Mouse (Mus musculus): ENCODE data around the gene Tmem88. TPM values are rescaled to one million over a fixed set of nuclear protein-coding genes. Genes with fewer than 3 reads are reported as not detected.

The Tmem88 gene
- total and polyA plus RNA-seq, 3 experiments = 0.16 to 0.25 TPM; not detected in 1

GRCm38 (mm10) chr11:69400083-69400850 is 2.2 kb upstream of the Tmem88 start:
- Histone ChIP-seq H3K4me2 (ENCODE audit: insufficient read depth, low read depth, poor library complexity, severe bottlenecking) (no peak overlapping the region), H3K4me1 (ENCODE audit: control insufficient read depth in 1 of 2, insufficient read depth in 2 of 2) (peaks cover 5 to 17% of the 10 kb centered on the region in 2 experiments; a peak in 2 of 4 replicates), H3K9ac (ENCODE audit: insufficient read depth, low read depth) (no peak overlapping the region), H3K4me3 (replicated peaks in 1 of 3; ENCODE audit: low read depth in 2 of 3, low read length in 2 of 3, poor library complexity in 1 of 3) (no peak overlapping the region), H3K27ac (ENCODE audit: insufficient read depth, low read depth) (no peak overlapping the region), H3K79me2 (replicated peaks; ENCODE audit: control insufficient read depth, extremely low read depth, insufficient read depth, poor library complexity, severe bottlenecking) (0 out of 2 replicates have a peak, but pooled peaks cover 4% of the 10 kb centered on the region), H3K9me3 (replicated peaks; ENCODE audit: low read length) (no peaks in the 10 kb centered on the region), H3K36me3 (replicated peaks in 1 of 2; ENCODE audit: control insufficient read depth in 1 of 2, insufficient read depth in 1 of 2, low read length in 1 of 2) (peaks cover 56 to 72% of the 10 kb centered on the region in 2 experiments), H3K27me3 (replicated peaks) (no peaks in the 10 kb centered on the region)
- TF ChIP-seq CTCF (conservative IDR thresholded peaks at IDR 0.05 in 1 of 2, IDR thresholded peaks at IDR 0.05 in 1 of 2; ENCODE audit: low read depth in 2 of 2, low read length in 2 of 2) = no peak
- TF ChIP-seq NRF1 (IDR thresholded peaks at IDR 0.05; ENCODE audit: low read depth, low read length) = no peak
- no peak for TF ChIP-seq MAX (IDR thresholded peaks at IDR 0.05; ENCODE audit: low read length)
- no peak for TF ChIP-seq MXI1 (IDR thresholded peaks at IDR 0.05; ENCODE audit: low read depth, low read length)
- dilution Hi-C loops (cut with MboI; ENCODE audit: extremely low pct_ligation_motif_present, extremely low pct_unique_long_range_greater_than_20kb, low sequenced_read_pairs) (no loop called here), in situ Hi-C loops (cut with MboI; ENCODE audit: low pct_ligation_motif_present, low pct_unique_long_range_greater_than_20kb, low sequenced_read_pairs) (loop anchor here (10.0 kb wide), 1 partner anchor 125 kb away; no protein-coding TSS in a partner anchor)
- DNase-seq (ENCODE audit: extremely low read depth) = no peak

GRCm38 (mm10) chr11:69399201-69400082 is 1.4 kb upstream of the Tmem88 start:
- H3K79me2 ChIP-seq (replicated peaks; ENCODE audit: control insufficient read depth, extremely low read depth, insufficient read depth, poor library complexity, severe bottlenecking) = peaks cover 10% of the 10 kb centered on the region; the same call in 1 of the 2 replicates
- TF ChIP-seq KAT2A (IDR thresholded peaks at IDR 0.05; ENCODE audit: insufficient replicate concordance, low read length) (no peak), SIN3A (IDR thresholded peaks at IDR 0.05; ENCODE audit: low read length) (no peak), MAFK (IDR thresholded peaks at IDR 0.05; ENCODE audit: insufficient replicate concordance, low read length) (no peak), USF2 (conservative IDR thresholded peaks at IDR 0.05; ENCODE audit: low read depth, low read length) (no peak), ZKSCAN1 (IDR thresholded peaks at IDR 0.05; ENCODE audit: borderline replicate concordance, low read depth, low read length) (no peak), MAZ (IDR thresholded peaks at IDR 0.05; ENCODE audit: low read depth, low read length) (no peak), POLR2AphosphoS2 (IDR thresholded peaks at IDR 0.05; ENCODE audit: low read depth, low read length) (no peak), POLR2A (IDR thresholded peaks at IDR 0.05; ENCODE audit: low read depth, low read length) (no peak), RCOR1 (conservative IDR thresholded peaks at IDR 0.05; ENCODE audit: low read depth, low read length) (no peak), USF1 (IDR thresholded peaks at IDR 0.05; ENCODE audit: low read depth, low read length) (no peak), SMC3 (IDR thresholded peaks at IDR 0.05; ENCODE audit: low read depth, low read length) (no peak), GABPA (IDR thresholded peaks at IDR 0.05; ENCODE audit: insufficient replicate concordance, low read depth, low read length) (no peak), CTCF (conservative IDR thresholded peaks at IDR 0.05 in 1 of 2, IDR thresholded peaks at IDR 0.05 in 1 of 2; ENCODE audit: low read depth in 2 of 2, low read length in 2 of 2) (no peak), TCF12 (IDR thresholded peaks at IDR 0.05; ENCODE audit: low read depth, low read length) (no peak), MYC (IDR thresholded peaks at IDR 0.05; ENCODE audit: low read depth, low read length) (no peak), MXI1 (IDR thresholded peaks at IDR 0.05; ENCODE audit: low read depth, low read length) (no peak), ELF1 (IDR thresholded peaks at IDR 0.05; ENCODE audit: low read depth, low read length) (no peak), ZC3H11A (IDR thresholded peaks at IDR 0.05; ENCODE audit: low read depth, low read length) (no peak), EP300 (IDR thresholded peaks at IDR 0.05; ENCODE audit: low read length) (no peak), ZMIZ1 (IDR thresholded peaks at IDR 0.05; ENCODE audit: low read depth, low read length) (no peak)
- no peak overlapping the region for H3K4me3 ChIP-seq (replicated peaks in 1 of 3; ENCODE audit: low read depth in 2 of 3, low read length in 2 of 3, poor library complexity in 1 of 3)
- in situ Hi-C loops (cut with MboI; ENCODE audit: low pct_ligation_motif_present, low pct_unique_long_range_greater_than_20kb, low sequenced_read_pairs) (loop anchor here (5.0 to 10.0 kb wide), 3 partner anchors 33 to 132 kb away; no protein-coding TSS in a partner anchor), dilution Hi-C loops (cut with MboI; ENCODE audit: extremely low pct_ligation_motif_present, extremely low pct_unique_long_range_greater_than_20kb, low sequenced_read_pairs) (no loop called here)
- H3K9me3 ChIP-seq (replicated peaks; ENCODE audit: low read length) = no peaks in the 10 kb centered on the region
- H3K4me1 ChIP-seq (ENCODE audit: control insufficient read depth in 1 of 2, insufficient read depth in 2 of 2) = peaks cover 5 to 17% of the 10 kb centered on the region in 2 experiments; a peak in 2 of 4 replicates
- H3K27ac ChIP-seq (ENCODE audit: insufficient read depth, low read depth) = no peak overlapping the region
- no peak for DNase-seq (ENCODE audit: extremely low read depth)
- no peaks in the 10 kb centered on the region for H3K27me3 ChIP-seq (replicated peaks)
- no peak overlapping the region for H3K9ac ChIP-seq (ENCODE audit: insufficient read depth, low read depth)
- H3K4me2 ChIP-seq (ENCODE audit: insufficient read depth, low read depth, poor library complexity, severe bottlenecking) = no peak overlapping the region
- peaks cover 48 to 63% of the 10 kb centered on the region in 2 experiments for H3K36me3 ChIP-seq (replicated peaks in 1 of 2; ENCODE audit: control insufficient read depth in 1 of 2, insufficient read depth in 1 of 2, low read length in 1 of 2)

All from CH12.LX (cell line).